Mouse (Mus musculus): ENCODE data around the gene Rpp25l. TPM values are rescaled to one million over a fixed set of nuclear protein-coding genes. Genes with fewer than 3 reads are reported as not detected.

Rpp25l gene
- total and polyA plus RNA-seq, 3 experiments: 52.0 to 63.5 TPM; not detected in 1

DNA sequence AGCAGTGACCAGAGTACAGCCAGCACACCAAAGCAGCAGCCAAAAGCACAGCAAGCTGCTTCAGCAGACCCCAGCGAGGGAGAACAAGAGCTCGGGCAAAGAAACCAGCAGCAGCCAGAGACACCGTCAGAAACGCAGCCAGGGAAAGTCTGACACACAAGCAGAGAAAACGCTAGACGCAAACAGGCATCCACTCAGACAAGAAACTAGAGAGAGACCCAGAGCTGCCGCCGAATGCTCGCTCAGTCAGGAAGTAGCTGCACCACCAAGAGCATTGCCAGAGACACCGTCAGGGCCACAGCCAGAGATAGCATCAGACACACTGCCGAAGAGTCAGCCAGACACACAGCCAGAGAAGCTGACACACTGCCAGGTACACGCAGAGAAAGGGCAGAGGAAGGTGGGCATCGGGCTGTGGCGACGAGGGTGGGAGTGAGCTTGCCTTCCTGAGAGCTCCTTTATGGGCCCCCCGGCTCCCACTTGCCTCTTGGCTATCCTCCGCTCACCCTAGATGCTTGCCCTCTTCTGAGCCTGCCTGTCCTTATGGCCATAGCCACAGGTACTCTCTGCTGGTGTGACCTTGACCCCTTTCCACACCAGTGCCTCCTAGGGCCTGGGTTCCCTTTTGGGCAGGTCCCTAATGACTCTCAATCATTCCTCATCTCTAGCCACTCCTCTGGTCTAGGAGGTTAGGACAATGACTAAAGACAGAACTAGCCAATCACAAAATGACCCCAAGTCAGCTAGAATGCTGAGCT lies 36.9 kb downstream of the Rpp25l start:
- Histone ChIP-seq H3K79me2 (ENCODE audit: control insufficient read depth, insufficient read depth, low read length, poor library complexity) (no peaks in the 10 kb centered on the region), H3K4me3 (ENCODE audit: control insufficient read depth in 1 of 2, insufficient read depth in 1 of 2, low read depth in 2 of 2, low read length in 2 of 2) (no peak overlapping the region), H3K27ac (ENCODE audit: control insufficient read depth, low read depth, low read length) (no peak overlapping the region), H3K36me3 (ENCODE audit: control insufficient read depth in 1 of 2, insufficient read depth in 2 of 2, low read length in 2 of 2) (no peaks in the 10 kb centered on the region), H3K9me3 (replicated peaks; ENCODE audit: insufficient read depth, low read length) (no peaks in the 10 kb centered on the region), H3K9ac (ENCODE audit: control insufficient read depth, low read depth, low read length, poor library complexity, severe bottlenecking) (no peak overlapping the region), H3K27me3 (ENCODE audit: control insufficient read depth in 1 of 2, insufficient read depth in 2 of 2, low read length in 2 of 2) (no peaks in the 10 kb centered on the region; a peak in 1 of 4 replicates), H3K4me1 (ENCODE audit: control insufficient read depth in 1 of 2, insufficient read depth in 2 of 2, low read length in 2 of 2) (no peaks in the 10 kb centered on the region)
- no peak for DNase-seq (ENCODE audit: low read depth, low spot score)
- no peak for TF ChIP-seq USF2 (IDR thresholded peaks at IDR 0.05; ENCODE audit: borderline replicate concordance in 1 of 2, insufficient read depth in 1 of 2, low read depth in 1 of 2, low read length in 2 of 2)
- TF ChIP-seq TAL1 (IDR thresholded peaks at IDR 0.05; ENCODE audit: low read length): no peak
- no peak for TF ChIP-seq MEF2A (IDR thresholded peaks at IDR 0.05; ENCODE audit: extremely low read depth, insufficient replicate concordance, low read depth, low read length, poor library complexity, severe bottlenecking)
- TF ChIP-seq POLR2AphosphoS5 (IDR thresholded peaks at IDR 0.05; ENCODE audit: borderline replicate concordance, low read depth, low read length): no peak
- TF ChIP-seq UBTF (IDR thresholded peaks at IDR 0.05; ENCODE audit: borderline replicate concordance, insufficient read depth, low read depth, low read length): no peak

DNA sequence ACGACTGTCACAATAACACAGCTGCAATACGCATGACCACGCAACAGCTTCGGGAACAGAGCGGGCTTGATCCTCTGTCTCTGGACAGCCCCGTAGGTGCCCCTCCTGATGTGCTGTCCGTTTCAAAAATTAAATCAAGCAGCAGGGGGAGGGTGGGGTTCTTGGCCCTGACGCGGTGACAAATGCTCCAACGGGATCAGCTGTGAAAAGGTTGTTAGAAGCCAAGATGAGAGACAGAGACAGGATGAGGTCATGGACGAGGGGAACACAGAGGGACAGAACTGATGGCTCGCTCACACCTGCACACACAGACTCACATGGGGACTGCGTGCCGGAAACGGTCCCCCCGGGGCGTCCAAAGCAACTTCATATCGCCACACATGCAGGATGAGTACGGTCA lies 40.1 kb downstream of the Rpp25l start:
- DNase-seq (ENCODE audit: low read depth, low spot score): no peak
- TF ChIP-seq NRF1 (IDR thresholded peaks at IDR 0.05; ENCODE audit: insufficient read depth, low read depth, low read length, poor library complexity, severe bottlenecking) (no peak), NELFE (IDR thresholded peaks at IDR 0.05; ENCODE audit: low read depth, low read length) (no peak), RCOR1 (IDR thresholded peaks at IDR 0.05; ENCODE audit: low read depth, low read length) (no peak)
- H3K4me3 ChIP-seq (ENCODE audit: control insufficient read depth in 1 of 2, insufficient read depth in 1 of 2, low read depth in 2 of 2, low read length in 2 of 2): no peak overlapping the region
- no peaks in the 10 kb centered on the region; a peak in 1 of 4 replicates for H3K27me3 ChIP-seq (ENCODE audit: control insufficient read depth in 1 of 2, insufficient read depth in 2 of 2, low read length in 2 of 2)
- no peaks in the 10 kb centered on the region for H3K36me3 ChIP-seq (ENCODE audit: control insufficient read depth in 1 of 2, insufficient read depth in 2 of 2, low read length in 2 of 2)
- H3K79me2 ChIP-seq (ENCODE audit: control insufficient read depth, insufficient read depth, low read length, poor library complexity): no peaks in the 10 kb centered on the region
- no peak overlapping the region for H3K9ac ChIP-seq (ENCODE audit: control insufficient read depth, low read depth, low read length, poor library complexity, severe bottlenecking)
- no peaks in the 10 kb centered on the region for H3K4me1 ChIP-seq (ENCODE audit: control insufficient read depth in 1 of 2, insufficient read depth in 2 of 2, low read length in 2 of 2)
- H3K27ac ChIP-seq (ENCODE audit: control insufficient read depth, low read depth, low read length): no peak overlapping the region
- H3K9me3 ChIP-seq (replicated peaks; ENCODE audit: insufficient read depth, low read length): no peaks in the 10 kb centered on the region

DNA sequence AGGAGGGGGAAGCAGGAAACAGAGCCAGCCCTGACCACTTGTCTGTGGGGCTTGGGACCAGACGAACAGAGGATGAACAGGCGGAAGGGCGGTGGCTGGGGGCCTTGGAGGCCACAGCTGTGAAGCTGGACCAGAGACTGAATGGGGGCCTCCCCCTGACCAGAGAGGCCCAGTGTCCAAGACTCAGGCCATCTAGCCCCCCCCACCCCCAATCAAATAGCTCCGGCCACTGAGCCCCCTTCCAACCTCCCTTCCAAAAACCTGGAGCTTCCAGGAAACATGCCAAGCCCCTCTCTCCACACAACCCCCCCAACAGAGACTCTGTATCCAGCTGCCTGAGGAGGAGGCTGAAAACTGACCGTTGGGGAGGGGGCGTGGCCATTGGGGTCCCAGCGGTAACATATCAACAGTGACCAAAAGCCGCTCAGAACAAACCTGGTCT lies 40.8 kb downstream of the Rpp25l start:
- no peak for DNase-seq (ENCODE audit: low read depth, low spot score)
- no peak for TF ChIP-seq MEF2A (IDR thresholded peaks at IDR 0.05; ENCODE audit: extremely low read depth, insufficient replicate concordance, low read depth, low read length, poor library complexity, severe bottlenecking)
- no peak for TF ChIP-seq POLR2AphosphoS2 (IDR thresholded peaks at IDR 0.05; ENCODE audit: low read length)
- TF ChIP-seq GATA1 (IDR thresholded peaks at IDR 0.05; ENCODE audit: low read depth, low read length): no peak
- no peak for TF ChIP-seq EP300 (IDR thresholded peaks at IDR 0.05; ENCODE audit: low read depth in 1 of 2, low read length in 2 of 2)
- no peak for TF ChIP-seq SIN3A (IDR thresholded peaks at IDR 0.05; ENCODE audit: low read length)
- no peak for TF ChIP-seq ETS1 (IDR thresholded peaks at IDR 0.05; ENCODE audit: low read depth, low read length)
- TF ChIP-seq BHLHE40 (IDR thresholded peaks at IDR 0.05; ENCODE audit: borderline replicate concordance, low read depth, low read length): no peak
- TF ChIP-seq TAL1 (IDR thresholded peaks at IDR 0.05; ENCODE audit: low read length): no peak
- TF ChIP-seq MAX (IDR thresholded peaks at IDR 0.05; ENCODE audit: low read length): no peak
- TF ChIP-seq TCF12 (IDR thresholded peaks at IDR 0.05; ENCODE audit: low read depth, low read length): no peak
- no peak for TF ChIP-seq UBTF (IDR thresholded peaks at IDR 0.05; ENCODE audit: borderline replicate concordance, insufficient read depth, low read depth, low read length)
- TF ChIP-seq USF1 (IDR thresholded peaks at IDR 0.05; ENCODE audit: low read depth, low read length): no peak
- no peak for TF ChIP-seq RCOR1 (IDR thresholded peaks at IDR 0.05; ENCODE audit: low read depth, low read length)
- no peak for TF ChIP-seq NELFE (IDR thresholded peaks at IDR 0.05; ENCODE audit: low read depth, low read length)
- no peak for TF ChIP-seq CHD2 (IDR thresholded peaks at IDR 0.05; ENCODE audit: low read length)
- no peak for TF ChIP-seq MYB (IDR thresholded peaks at IDR 0.05; ENCODE audit: low read depth, low read length)
- TF ChIP-seq POLR2AphosphoS5 (IDR thresholded peaks at IDR 0.05; ENCODE audit: borderline replicate concordance, low read depth, low read length): no peak
- TF ChIP-seq CHD1 (IDR thresholded peaks at IDR 0.05; ENCODE audit: low read depth, low read length): no peak
- TF ChIP-seq ZNF384 (IDR thresholded peaks at IDR 0.05; ENCODE audit: low read depth, low read length): no peak
- TF ChIP-seq HCFC1 (IDR thresholded peaks at IDR 0.05; ENCODE audit: low read depth, low read length): no peak
- Histone ChIP-seq H3K27me3 (ENCODE audit: control insufficient read depth in 1 of 2, insufficient read depth in 2 of 2, low read length in 2 of 2) (no peaks in the 10 kb centered on the region; a peak in 1 of 4 replicates), H3K36me3 (ENCODE audit: control insufficient read depth in 1 of 2, insufficient read depth in 2 of 2, low read length in 2 of 2) (no peaks in the 10 kb centered on the region), H3K27ac (ENCODE audit: control insufficient read depth, low read depth, low read length) (no peak overlapping the region), H3K79me2 (ENCODE audit: control insufficient read depth, insufficient read depth, low read length, poor library complexity) (no peaks in the 10 kb centered on the region), H3K9ac (ENCODE audit: control insufficient read depth, low read depth, low read length, poor library complexity, severe bottlenecking) (no peak overlapping the region), H3K9me3 (replicated peaks; ENCODE audit: insufficient read depth, low read length) (no peaks in the 10 kb centered on the region), H3K4me1 (ENCODE audit: control insufficient read depth in 1 of 2, insufficient read depth in 2 of 2, low read length in 2 of 2) (no peaks in the 10 kb centered on the region), H3K4me3 (ENCODE audit: control insufficient read depth in 1 of 2, insufficient read depth in 1 of 2, low read depth in 2 of 2, low read length in 2 of 2) (no peak overlapping the region)

Measured in MEL (cell line).